Mouse (Mus musculus): ENCODE measurements around the gene Lpgat1. TPM values are rescaled to one million over a fixed set of nuclear protein-coding genes. Genes with fewer than 3 reads are reported as not detected.

Lpgat1 gene
- polyA plus RNA-seq, 1 experiment from 2014 or later, result 46.2 TPM

DNA sequence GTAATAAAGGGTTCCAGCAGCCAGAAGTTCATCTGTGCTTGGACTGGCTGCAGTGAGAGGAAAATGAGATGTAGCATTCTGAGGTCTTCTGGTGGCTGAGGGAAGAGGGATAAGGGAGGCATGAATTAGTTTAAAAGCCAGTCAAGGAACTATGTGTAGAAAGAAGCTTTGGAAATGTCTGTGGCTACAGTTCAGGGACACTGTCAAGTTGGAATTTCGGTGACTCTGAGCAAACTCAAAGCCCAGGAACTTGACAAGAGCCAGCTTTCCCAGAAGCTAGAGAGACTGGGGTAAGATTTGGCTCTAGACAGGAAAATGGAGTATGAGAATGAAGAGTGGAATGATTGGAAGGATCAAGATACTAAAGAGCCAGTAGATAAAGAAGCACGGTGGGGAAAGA lies 7.8 kb upstream of the Lpgat1 start:
- WGBS, result 91% methylated on average over 2 of the region's 2 CpGs
- H3K27ac ChIP-seq, result no peak overlapping the region

DNA sequence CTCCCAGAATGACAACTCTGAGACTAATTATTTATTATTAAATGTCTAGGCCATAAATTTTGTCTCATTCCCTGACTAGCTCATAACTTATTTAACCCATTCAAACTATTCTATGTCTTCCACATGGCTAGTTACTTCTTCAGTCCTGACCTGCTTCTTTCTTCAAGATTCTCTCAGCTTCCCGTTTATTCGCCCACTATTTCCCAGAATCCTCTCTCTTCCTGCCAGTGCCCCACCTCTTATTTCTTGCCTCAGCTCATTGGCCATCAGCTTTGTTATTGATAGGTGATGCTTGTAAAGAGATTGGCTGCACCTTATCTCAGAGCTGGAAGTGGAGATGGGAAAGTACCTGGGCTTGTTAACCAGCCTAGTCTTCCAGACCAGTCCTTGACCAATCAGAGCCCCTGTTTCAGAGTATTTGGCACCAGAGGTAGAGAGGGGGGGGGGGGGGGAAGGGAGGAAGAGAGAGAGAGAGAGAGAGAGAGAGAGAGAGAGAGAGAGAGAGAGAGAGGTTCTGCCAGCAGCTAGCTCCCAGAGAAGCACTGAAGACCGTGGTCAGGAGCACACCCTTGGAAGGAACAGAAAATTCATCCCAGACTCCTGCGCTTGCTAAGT lies 5.3 kb upstream of the Lpgat1 start:
- Histone ChIP-seq H3K27ac (no peak overlapping the region), H3K36me3 (replicated peaks; ENCODE audit: control insufficient read depth, insufficient read depth) (no peaks in the 10 kb centered on the region), H3K4me1 (replicated peaks; ENCODE audit: control insufficient read depth, insufficient read depth, low read length) (0 out of 2 replicates have a peak, but pooled peaks cover 3% of the 10 kb centered on the region), H3K4me2 (replicated peaks) (no peak overlapping the region), H3K9me3 (ENCODE audit: control insufficient read depth, low read length) (no peaks in the 10 kb centered on the region), H3K4me3 (replicated peaks; ENCODE audit: low read length) (no peak overlapping the region), H3K9ac (no peak overlapping the region), H3K27me3 (ENCODE audit: control insufficient read depth, insufficient read depth, low read length) (no peaks in the 10 kb centered on the region)
- no peak for DNase-seq (ENCODE audit: low spot score)
- ATAC-seq (ENCODE audit: low FRiP score), result no peak
- 80% methylated on average over 4 of the region's 4 CpGs for WGBS

More for the DNA sequence above, 7.8 kb upstream of the Lpgat1 start:
- Histone ChIP-seq H3K9me3 (ENCODE audit: control insufficient read depth, low read length) (no peaks in the 10 kb centered on the region), H3K36me3 (replicated peaks; ENCODE audit: control insufficient read depth, insufficient read depth) (no peaks in the 10 kb centered on the region), H3K4me3 (replicated peaks; ENCODE audit: low read length) (no peak overlapping the region), H3K4me1 (replicated peaks; ENCODE audit: control insufficient read depth, insufficient read depth, low read length) (no peaks in the 10 kb centered on the region), H3K9ac (no peak overlapping the region), H3K4me2 (replicated peaks) (no peak overlapping the region), H3K27me3 (ENCODE audit: control insufficient read depth, insufficient read depth, low read length) (no peaks in the 10 kb centered on the region)
- ATAC-seq (ENCODE audit: low FRiP score), result no peak
- DNase-seq (ENCODE audit: low spot score), result no peak

DNA sequence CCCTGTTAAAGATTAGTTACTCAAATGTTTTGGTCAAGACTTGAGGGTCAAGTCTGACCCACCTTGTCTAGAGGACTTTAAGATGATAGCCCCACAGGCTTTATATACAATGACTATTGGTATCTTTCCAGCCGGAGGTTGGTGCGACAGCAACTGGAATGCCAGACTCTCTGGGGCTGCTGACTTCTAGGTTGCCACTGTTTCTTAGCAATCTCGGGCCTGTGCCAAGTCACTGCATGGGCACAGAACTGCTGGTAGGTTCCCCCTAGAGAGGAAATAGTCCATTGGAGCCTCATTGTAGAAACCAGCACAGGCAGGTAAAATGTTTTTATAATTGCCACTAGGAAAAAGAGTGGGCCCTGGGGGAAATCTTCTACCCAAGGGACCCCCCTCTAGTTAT lies 3.8 kb upstream of the Lpgat1 start:
- Histone ChIP-seq H3K36me3 (replicated peaks; ENCODE audit: control insufficient read depth, insufficient read depth) (no peaks in the 10 kb centered on the region), H3K4me1 (replicated peaks; ENCODE audit: control insufficient read depth, insufficient read depth, low read length) (0 out of 2 replicates have a peak, but pooled peaks cover 3% of the 10 kb centered on the region), H3K4me2 (replicated peaks) (no peak overlapping the region), H3K9me3 (ENCODE audit: control insufficient read depth, low read length) (no peaks in the 10 kb centered on the region), H3K27ac (no peak overlapping the region), H3K4me3 (replicated peaks; ENCODE audit: low read length) (no peak overlapping the region), H3K27me3 (ENCODE audit: control insufficient read depth, insufficient read depth, low read length) (no peaks in the 10 kb centered on the region), H3K9ac (no peak overlapping the region)
- no peak for DNase-seq (ENCODE audit: low spot score)
- ATAC-seq (ENCODE audit: low FRiP score), result no peak
- WGBS, result 75% methylated on average over 3 of the region's 3 CpGs

DNA sequence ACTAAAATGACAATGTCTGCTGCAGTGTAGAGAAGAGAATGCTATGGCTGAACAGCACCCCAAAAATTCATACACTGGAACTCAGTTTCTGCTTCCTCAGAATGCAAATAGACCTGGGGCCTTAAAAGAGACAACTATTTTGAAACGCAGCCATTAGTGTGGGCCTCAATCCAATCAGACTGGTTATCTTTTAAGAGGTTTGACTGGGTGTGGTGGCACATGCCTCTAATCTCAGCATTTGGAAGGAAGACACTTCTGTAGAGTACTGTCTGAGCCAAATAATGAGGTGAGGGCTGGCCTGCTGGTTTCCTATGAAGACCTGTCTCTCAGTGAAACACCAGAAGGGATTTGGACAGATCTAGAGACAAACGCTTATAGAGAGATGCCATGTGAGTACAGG lies 2.5 kb upstream of the Lpgat1 start:
- H3K27ac ChIP-seq, result no peak overlapping the region
- no peak overlapping the region for H3K4me3 ChIP-seq (replicated peaks; ENCODE audit: low read length)
- no peaks in the 10 kb centered on the region for H3K36me3 ChIP-seq (replicated peaks; ENCODE audit: control insufficient read depth, insufficient read depth)
- no peak for ATAC-seq (ENCODE audit: low FRiP score)
- DNase-seq (ENCODE audit: low spot score), result no peak
- no peaks in the 10 kb centered on the region for H3K9me3 ChIP-seq (ENCODE audit: control insufficient read depth, low read length)
- no peak overlapping the region for H3K9ac ChIP-seq
- peaks cover 4% of the 10 kb centered on the region for H3K4me1 ChIP-seq (replicated peaks; ENCODE audit: control insufficient read depth, insufficient read depth, low read length)
- 85% methylated on average over 2 of the region's 2 CpGs for WGBS
- no peaks in the 10 kb centered on the region for H3K27me3 ChIP-seq (ENCODE audit: control insufficient read depth, insufficient read depth, low read length)
- no peak overlapping the region for H3K4me2 ChIP-seq (replicated peaks)

DNA sequence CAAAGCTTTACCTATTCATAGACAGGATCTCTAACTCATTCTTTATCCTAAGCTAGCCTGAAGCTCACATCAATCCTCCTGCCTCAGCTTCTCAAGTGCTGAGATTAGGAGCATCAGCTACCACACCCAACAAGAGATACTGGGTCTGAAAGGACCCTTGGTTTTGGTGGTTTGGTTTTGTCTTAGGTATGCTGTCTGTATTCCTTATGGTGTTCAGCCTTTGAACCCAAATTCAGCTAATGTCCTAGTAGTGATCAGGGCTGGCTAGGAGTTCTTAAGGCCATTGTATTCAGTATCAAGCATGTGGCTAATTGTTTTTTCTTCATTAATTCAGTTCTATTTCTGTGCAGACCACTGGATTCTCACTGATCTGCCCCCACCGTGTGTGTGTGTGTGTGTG lies 493 bp upstream of the Lpgat1 start:
- DNase-seq (ENCODE audit: low spot score), result peak; percentile 30
- Histone ChIP-seq H3K27me3 (ENCODE audit: control insufficient read depth, insufficient read depth, low read length) (no peaks in the 10 kb centered on the region), H3K4me1 (replicated peaks; ENCODE audit: control insufficient read depth, insufficient read depth, low read length) (peaks cover 24% of the 10 kb centered on the region), H3K36me3 (replicated peaks; ENCODE audit: control insufficient read depth, insufficient read depth) (no peaks in the 10 kb centered on the region), H3K9ac (peak overlapping the region; percentile 97), H3K4me2 (replicated peaks) (peak overlapping the region; percentile 74), H3K4me3 (replicated peaks; ENCODE audit: low read length) (peak overlapping the region; percentile 94), H3K9me3 (ENCODE audit: control insufficient read depth, low read length) (no peaks in the 10 kb centered on the region), H3K27ac (peak overlapping the region; percentile 94)
- peak; percentile 25; the same call in 1 of the 2 replicates for ATAC-seq (ENCODE audit: low FRiP score)
- WGBS, result 0% methylated on average over 1 of the region's 1 CpGs

DNA sequence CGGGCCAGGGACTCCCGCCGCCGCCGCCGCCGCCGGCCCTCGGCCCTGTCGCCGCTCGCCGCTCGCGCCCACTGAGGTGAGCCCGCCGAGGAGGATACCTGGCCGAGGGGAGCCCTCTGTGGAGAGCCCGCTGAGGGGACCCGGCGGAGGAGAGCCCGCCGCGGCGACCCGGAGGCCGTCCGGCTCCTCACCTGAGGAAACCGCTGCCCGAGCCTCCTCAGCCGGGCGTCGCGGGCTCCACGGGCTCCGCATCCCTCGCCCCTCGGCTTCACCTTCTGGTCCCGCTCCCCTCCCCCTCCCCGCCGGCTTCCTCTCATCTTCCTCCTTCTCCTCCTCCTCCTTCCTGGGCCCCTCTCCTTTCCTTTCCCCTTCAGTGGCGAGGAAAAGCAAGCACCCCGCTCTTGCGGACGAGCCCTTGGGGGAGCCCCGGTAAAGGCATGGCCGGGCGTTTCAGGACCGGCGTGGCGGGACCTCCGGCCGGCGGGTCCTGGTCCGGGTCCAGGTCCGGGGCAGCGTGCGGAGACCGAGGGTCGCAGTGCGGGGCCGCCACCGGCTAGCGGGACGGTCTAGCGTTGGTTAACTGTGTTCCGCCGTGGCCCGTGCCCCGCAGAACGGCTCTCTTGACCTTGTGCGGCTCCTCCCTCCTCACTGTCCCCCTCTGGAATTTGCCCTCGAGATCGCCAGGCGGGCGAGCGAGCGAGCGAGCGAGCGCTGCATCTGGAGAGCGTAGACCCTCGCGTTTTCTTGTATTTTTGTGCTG lies 1.1 kb downstream of the Lpgat1 start:
- peak; percentile 53 for ATAC-seq (ENCODE audit: low FRiP score)
- no peaks in the 10 kb centered on the region for H3K9me3 ChIP-seq (ENCODE audit: control insufficient read depth, low read length)
- H3K27me3 ChIP-seq (ENCODE audit: control insufficient read depth, insufficient read depth, low read length), result no peaks in the 10 kb centered on the region
- DNase-seq (ENCODE audit: low spot score), result peak; percentile 48
- H3K4me3 ChIP-seq (replicated peaks; ENCODE audit: low read length), result peak overlapping the region; percentile 94
- WGBS, result under 1% methylated on average over 81 of the region's 84 CpGs
- peak overlapping the region; percentile 74 for H3K4me2 ChIP-seq (replicated peaks)
- H3K9ac ChIP-seq, result peak overlapping the region; percentile 97
- H3K27ac ChIP-seq, result peak overlapping the region; percentile 94
- peaks cover 26% of the 10 kb centered on the region for H3K4me1 ChIP-seq (replicated peaks; ENCODE audit: control insufficient read depth, insufficient read depth, low read length)
- peaks cover 5% of the 10 kb centered on the region for H3K36me3 ChIP-seq (replicated peaks; ENCODE audit: control insufficient read depth, insufficient read depth)

DNA sequence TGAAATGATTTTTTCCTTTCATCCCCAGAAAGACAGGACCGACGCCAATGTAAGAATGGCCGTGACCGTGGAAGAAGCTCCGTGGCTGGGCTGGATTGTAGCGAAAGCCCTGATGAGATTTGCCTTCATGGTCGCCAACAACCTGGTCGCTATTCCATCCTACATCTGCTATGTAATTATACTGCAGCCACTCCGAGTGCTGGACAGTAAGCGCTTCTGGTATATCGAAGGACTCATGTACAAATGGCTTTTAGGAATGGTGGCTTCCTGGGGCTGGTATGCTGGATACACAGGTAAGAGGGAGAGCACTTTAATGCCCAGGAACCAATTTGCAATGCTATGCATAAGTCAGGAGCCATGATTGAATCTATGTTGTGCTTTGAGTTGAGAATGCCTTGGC lies 1.7 kb downstream of the Lpgat1 start:
- Histone ChIP-seq H3K4me3 (replicated peaks; ENCODE audit: low read length) (peak overlapping the region; percentile 94), H3K4me2 (replicated peaks) (peak overlapping the region; percentile 74), H3K9me3 (ENCODE audit: control insufficient read depth, low read length) (no peaks in the 10 kb centered on the region), H3K27me3 (ENCODE audit: control insufficient read depth, insufficient read depth, low read length) (no peaks in the 10 kb centered on the region), H3K4me1 (replicated peaks; ENCODE audit: control insufficient read depth, insufficient read depth, low read length) (peaks cover 26% of the 10 kb centered on the region), H3K27ac (peak overlapping the region; percentile 94), H3K9ac (peak overlapping the region; percentile 97), H3K36me3 (replicated peaks; ENCODE audit: control insufficient read depth, insufficient read depth) (peaks cover 11% of the 10 kb centered on the region)
- peak; percentile 39 for DNase-seq (ENCODE audit: low spot score)
- no peak for ATAC-seq (ENCODE audit: low FRiP score)
- WGBS, result 8% methylated on average over 11 of the region's 11 CpGs

DNA sequence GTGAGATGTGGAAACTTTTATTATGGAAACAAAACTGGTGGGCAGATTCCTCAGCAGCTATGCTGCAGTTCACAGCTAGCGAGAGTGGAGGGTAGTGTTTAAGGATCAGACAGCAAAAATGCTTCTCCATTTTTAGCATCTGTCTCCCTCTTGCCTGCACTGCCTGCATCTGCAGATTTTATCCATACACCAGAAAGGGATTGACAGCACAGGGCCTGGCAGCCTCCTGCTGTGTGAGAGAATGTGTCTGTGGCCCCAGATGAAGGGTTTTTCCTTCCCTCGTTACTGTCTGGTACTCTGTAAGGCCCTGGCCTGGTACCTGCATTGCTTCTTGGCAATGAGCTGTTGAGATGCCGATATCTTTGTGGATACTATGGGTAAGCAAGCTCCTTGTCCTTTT lies 2.8 kb downstream of the Lpgat1 start:
- Histone ChIP-seq H3K36me3 (replicated peaks; ENCODE audit: control insufficient read depth, insufficient read depth) (peaks cover 17% of the 10 kb centered on the region), H3K4me2 (replicated peaks) (peak overlapping the region; percentile 74), H3K4me1 (replicated peaks; ENCODE audit: control insufficient read depth, insufficient read depth, low read length) (peaks cover 26% of the 10 kb centered on the region), H3K27ac (no peak overlapping the region), H3K9ac (peak overlapping the region; percentile 54), H3K4me3 (replicated peaks; ENCODE audit: low read length) (peak overlapping the region; percentile 94), H3K27me3 (ENCODE audit: control insufficient read depth, insufficient read depth, low read length) (no peaks in the 10 kb centered on the region), H3K9me3 (ENCODE audit: control insufficient read depth, low read length) (no peaks in the 10 kb centered on the region)
- no peak for ATAC-seq (ENCODE audit: low FRiP score)
- WGBS, result 56% methylated on average over 3 of the region's 3 CpGs
- DNase-seq (ENCODE audit: low spot score), result no peak

DNA sequence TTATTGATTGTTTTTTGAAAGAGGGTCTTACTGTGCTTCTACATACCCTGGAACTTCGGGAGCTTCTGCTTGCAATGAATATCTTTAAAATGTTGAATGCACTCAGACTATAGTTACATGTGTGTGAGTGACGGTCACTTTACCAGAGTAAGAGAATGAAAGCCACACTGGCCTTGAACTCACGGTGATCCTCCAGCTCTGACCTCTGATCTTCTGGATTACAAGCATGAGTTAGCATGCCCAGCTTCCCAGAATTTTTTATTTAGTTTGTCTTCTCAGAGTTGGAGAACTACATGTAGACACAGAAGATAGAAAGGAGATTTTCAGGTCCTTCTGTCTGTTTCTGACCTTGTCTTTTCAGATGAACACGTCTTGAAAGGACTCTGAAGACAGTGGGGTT lies 5.1 kb downstream of the Lpgat1 start:
- Histone ChIP-seq H3K4me1 (replicated peaks; ENCODE audit: control insufficient read depth, insufficient read depth, low read length) (peaks cover 23% of the 10 kb centered on the region), H3K9ac (no peak overlapping the region), H3K27me3 (ENCODE audit: control insufficient read depth, insufficient read depth, low read length) (no peaks in the 10 kb centered on the region), H3K9me3 (ENCODE audit: control insufficient read depth, low read length) (no peaks in the 10 kb centered on the region), H3K4me3 (replicated peaks; ENCODE audit: low read length) (no peak overlapping the region), H3K4me2 (replicated peaks) (no peak overlapping the region), H3K27ac (no peak overlapping the region), H3K36me3 (replicated peaks; ENCODE audit: control insufficient read depth, insufficient read depth) (peaks cover 30% of the 10 kb centered on the region)
- ATAC-seq (ENCODE audit: low FRiP score) (no peak), DNase-seq (ENCODE audit: low spot score) (no peak)
- 77% methylated on average over 4 of the region's 4 CpGs for WGBS

Measured in hindbrain, embryonic 14.5 days (tissue).